Mouse (Mus musculus) heart, embryonic 13.5 days (tissue): ENCODE measurements at regions not wholly inside any gene's neighbourhood (a gene's known extent, or its start where the extent isn't known, plus 50 kb on each side); places are given as distances from the start of the nearest gene placed in this dataset.

Source experiments
- ATAC-seq: fragments of 200-750 bp; cut with Nextera tagmentation; 2 replicates; pipeline ENCODE4 v1.8.0; 2017; ENCODE audit warnings: moderate TSS enrichment; ENCODE audit not compliant: insufficient number of reproducible peaks, low FRiP score, low TSS enrichment; ENCODE audit errors: extremely low read depth
- H3K27ac ChIP-seq: fragments of 300-500 bp; sonication (generic); replicated peaks from 2 replicates; pipeline ENCODE4 v1.5.1; 2015; ENCODE audit warnings: moderate library complexity, mild to moderate bottlenecking, inconsistent platforms
- H3K27me3 ChIP-seq: fragments of 300-500 bp; sonication (generic); replicated peaks from 2 replicates; pipeline ENCODE4 v1.6.1; 2015; ENCODE audit warnings: mild to moderate bottlenecking, inconsistent platforms
- H3K36me3 ChIP-seq: fragments of 300-500 bp; sonication (generic); 2 replicates; pipeline ENCODE4 v1.6.1; 2015; ENCODE audit warnings: mild to moderate bottlenecking, inconsistent platforms
- H3K4me1 ChIP-seq: fragments of 300-500 bp; sonication (generic); 2 replicates; pipeline ENCODE4 v1.6.1; 2015; ENCODE audit warnings: inconsistent platforms
- H3K4me2 ChIP-seq: fragments of 300-500 bp; sonication (generic); 2 replicates; pipeline ENCODE4 v1.6.1; 2015; ENCODE audit warnings: inconsistent platforms, mild to moderate bottlenecking, moderate library complexity
- H3K4me3 ChIP-seq: fragments of 300-500 bp; sonication (generic); 2 replicates; pipeline ENCODE4 v1.5.1; 2015; ENCODE audit warnings: moderate library complexity, mild to moderate bottlenecking, inconsistent platforms
- H3K9ac ChIP-seq: fragments of 300-500 bp; sonication (generic); 2 replicates; pipeline ENCODE4 v1.6.1; 2015; ENCODE audit warnings: inconsistent platforms, mild to moderate bottlenecking, moderate library complexity
- H3K9me3 ChIP-seq: fragments of 300-500 bp; sonication (generic); 2 replicates; pipeline ENCODE4 v1.6.1; 2016; ENCODE audit warnings: inconsistent platforms
- WGBS: fragments of 180-500 bp; shearing (Covaris S2); methylation state at CpG from one replicate; pipeline ENCODE4 v1.1.7; 2015; ENCODE audit warnings: mixed read lengths; 5-methylcytosine and 5-hydroxymethylcytosine counted together

GRCm38 (mm10) chr3:149274987-149275386, 284.6 kb upstream of the Adgrl2 start:
- Histone ChIP-seq H3K4me2 (peak overlapping the region; percentile 54), H3K9ac (no peak overlapping the region), H3K4me3 (no peak overlapping the region), H3K27me3 (no peaks in the 10 kb centered on the region), H3K9me3 (no peaks in the 10 kb centered on the region), H3K4me1 (peaks cover 10% of the 10 kb centered on the region), H3K27ac (0 out of 2 replicates have a peak overlapping the region, but pooled peaks have one; percentile 5), H3K36me3 (no peaks in the 10 kb centered on the region)
- 76% methylated on average over 5 of the region's 5 CpGs for WGBS
- no peak for ATAC-seq

DNA sequence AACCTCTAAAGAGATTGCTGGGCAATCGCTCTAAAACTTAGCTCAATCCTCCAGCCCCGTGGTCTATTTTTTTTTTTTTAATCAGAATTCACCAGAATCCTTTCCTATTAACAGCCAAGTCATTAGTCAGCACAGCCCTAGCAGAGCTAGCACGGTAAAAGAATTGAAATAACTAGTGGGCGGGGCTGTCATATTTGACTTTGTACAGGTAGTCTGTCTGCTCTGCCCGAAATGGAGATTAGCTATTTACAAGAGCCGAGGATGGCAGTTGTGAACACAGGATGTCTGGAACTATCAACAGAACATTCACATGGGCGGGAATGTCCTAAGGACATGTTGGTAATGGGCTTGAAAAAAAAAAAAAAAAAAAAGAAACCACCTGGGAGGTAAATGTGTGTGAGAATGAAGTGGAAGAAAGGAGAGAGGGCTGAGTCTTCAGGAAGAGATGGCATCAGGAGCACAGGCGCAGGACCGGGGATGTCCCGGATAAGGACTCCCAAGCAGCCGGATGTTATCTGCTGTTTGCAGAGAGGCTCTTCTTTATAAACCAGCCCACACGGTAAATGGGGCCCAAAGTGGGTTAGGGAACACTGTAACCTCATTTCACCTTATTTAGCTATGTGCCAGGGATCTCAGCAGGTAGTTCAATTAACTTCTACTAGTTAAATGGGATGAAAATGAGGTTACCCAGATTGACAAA, 283.8 kb upstream of the Adgrl2 start:
- no peak overlapping the region for H3K9ac ChIP-seq
- no peak overlapping the region for H3K27ac ChIP-seq
- no peaks in the 10 kb centered on the region for H3K27me3 ChIP-seq
- H3K9me3 ChIP-seq, result no peaks in the 10 kb centered on the region
- peaks cover 10% of the 10 kb centered on the region for H3K4me1 ChIP-seq
- ATAC-seq, result no peak
- H3K4me2 ChIP-seq, result peak overlapping the region; percentile 54
- no peaks in the 10 kb centered on the region for H3K36me3 ChIP-seq
- H3K4me3 ChIP-seq, result no peak overlapping the region
- 33% methylated on average over 12 of the region's 12 CpGs for WGBS

- Histone ChIP-seq H3K4me2 (no peak overlapping the region), H3K4me3 (no peak overlapping the region), H3K9ac (no peak overlapping the region), H3K36me3 (no peaks in the 10 kb centered on the region), H3K4me1 (peaks cover 10% of the 10 kb centered on the region), H3K27ac (no peak overlapping the region), H3K9me3 (no peaks in the 10 kb centered on the region), H3K27me3 (no peaks in the 10 kb centered on the region)
- ATAC-seq, result no peak
These were observed 280.1 kb upstream of the Adgrl2 start for GRCm38 (mm10) chr3:149270459-149270858.

- Histone ChIP-seq H3K27me3 (no peaks in the 10 kb centered on the region), H3K9me3 (no peaks in the 10 kb centered on the region), H3K27ac (no peak overlapping the region), H3K4me3 (no peak overlapping the region), H3K4me1 (peaks cover 20% of the 10 kb centered on the region), H3K9ac (no peak overlapping the region), H3K4me2 (no peak overlapping the region), H3K36me3 (no peaks in the 10 kb centered on the region)
- WGBS, result 31% methylated on average over 3 of the region's 3 CpGs
- no peak for ATAC-seq
These were observed 272.1 kb upstream of the Adgrl2 start for GRCm38 (mm10) chr3:149262332-149262970.

GRCm38 (mm10) chr3:149261764-149262163, 271.4 kb upstream of the Adgrl2 start:
- no peak for ATAC-seq
- Histone ChIP-seq H3K27ac (no peak overlapping the region), H3K36me3 (no peaks in the 10 kb centered on the region), H3K4me3 (no peak overlapping the region), H3K4me1 (peaks cover 26% of the 10 kb centered on the region), H3K9ac (no peak overlapping the region), H3K9me3 (no peaks in the 10 kb centered on the region), H3K4me2 (no peak overlapping the region), H3K27me3 (no peaks in the 10 kb centered on the region)
- WGBS, result 90% methylated on average over 6 of the region's 6 CpGs

DNA sequence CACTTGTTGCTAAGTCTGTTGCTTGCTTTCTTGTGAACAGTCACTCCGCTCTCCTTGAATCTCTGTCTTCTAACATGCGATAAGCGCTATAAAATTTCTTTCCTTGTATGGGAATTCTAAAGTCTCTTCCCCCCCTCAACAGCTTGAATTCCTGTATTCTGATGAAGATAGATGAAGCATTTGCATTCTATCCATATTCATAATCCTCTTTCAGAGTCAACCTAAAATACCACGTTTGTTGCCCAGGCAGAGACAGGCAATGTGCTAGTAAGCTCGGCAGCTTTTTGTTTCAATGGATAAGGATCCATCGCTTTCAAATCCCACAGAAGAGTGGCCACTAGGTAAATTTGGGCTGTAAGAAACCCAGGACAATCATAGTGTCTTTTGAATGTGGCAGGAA, 268.5 kb upstream of the Adgrl2 start:
- WGBS, result 83% methylated on average over 6 of the region's 6 CpGs

DNA sequence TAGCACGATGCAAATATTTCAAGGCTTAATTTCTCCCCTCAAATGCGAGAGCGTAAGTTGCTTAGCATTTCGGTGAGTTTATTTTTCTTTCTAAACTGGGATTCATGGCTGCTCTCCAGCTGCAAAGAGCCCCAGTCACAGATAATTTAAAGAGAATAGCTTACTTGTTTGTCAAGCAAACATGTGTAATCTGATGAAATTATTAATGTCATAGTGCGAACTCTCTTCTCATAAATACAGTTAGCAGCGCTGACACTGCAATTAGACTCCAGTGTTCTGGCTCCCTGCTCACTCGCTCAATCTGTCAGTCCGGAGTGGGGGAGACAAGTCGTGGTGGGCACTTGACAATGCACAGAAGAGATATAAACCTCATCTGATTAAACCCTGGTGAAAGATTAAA, 266.5 kb upstream of the Adgrl2 start:
- Histone ChIP-seq H3K4me2 (peak overlapping the region; percentile 10; the same call in 1 of the 2 replicates), H3K9ac (no peak overlapping the region), H3K9me3 (no peaks in the 10 kb centered on the region), H3K27ac (no peak overlapping the region), H3K4me1 (peaks cover 15% of the 10 kb centered on the region), H3K36me3 (no peaks in the 10 kb centered on the region), H3K4me3 (no peak overlapping the region), H3K27me3 (no peaks in the 10 kb centered on the region)
- WGBS, result 50% methylated on average over 9 of the region's 9 CpGs
- ATAC-seq, result no peak

More for the DNA sequence above, 268.5 kb upstream of the Adgrl2 start:
- no peak overlapping the region for H3K9ac ChIP-seq
- no peaks in the 10 kb centered on the region for H3K27me3 ChIP-seq
- H3K36me3 ChIP-seq, result no peaks in the 10 kb centered on the region
- no peak overlapping the region for H3K4me3 ChIP-seq
- H3K27ac ChIP-seq, result no peak overlapping the region
- no peak overlapping the region for H3K4me2 ChIP-seq
- H3K4me1 ChIP-seq, result peaks cover 29% of the 10 kb centered on the region
- no peaks in the 10 kb centered on the region for H3K9me3 ChIP-seq
- ATAC-seq, result no peak

DNA sequence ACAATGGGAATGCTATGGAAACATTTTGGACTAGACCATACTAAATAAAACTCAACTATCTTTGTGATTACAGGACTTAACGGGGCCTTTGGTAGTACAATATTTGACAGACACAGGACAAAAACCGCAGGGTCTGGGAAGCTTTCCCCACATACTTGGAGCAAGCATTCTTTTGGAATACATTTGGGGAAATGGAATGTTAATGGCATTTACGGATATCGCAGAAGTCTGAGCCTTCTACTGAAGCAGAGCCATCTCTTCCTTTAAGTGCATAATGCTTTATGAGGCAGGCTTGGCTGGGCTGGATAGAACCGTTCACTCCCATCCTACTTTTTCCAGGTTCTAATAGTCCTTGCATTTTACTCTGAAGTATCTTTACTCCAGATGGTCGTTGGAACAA, 262.7 kb upstream of the Adgrl2 start:
- H3K4me1 ChIP-seq, result peaks cover 13% of the 10 kb centered on the region
- H3K27me3 ChIP-seq, result no peaks in the 10 kb centered on the region
- H3K4me2 ChIP-seq, result no peak overlapping the region
- H3K9me3 ChIP-seq, result no peaks in the 10 kb centered on the region
- no peak for ATAC-seq
- H3K9ac ChIP-seq, result no peak overlapping the region
- no peak overlapping the region for H3K27ac ChIP-seq
- H3K4me3 ChIP-seq, result no peak overlapping the region
- 66% methylated on average over 6 of the region's 6 CpGs for WGBS
- no peaks in the 10 kb centered on the region for H3K36me3 ChIP-seq

- Histone ChIP-seq H3K4me2 (no peak overlapping the region), H3K9me3 (no peaks in the 10 kb centered on the region), H3K9ac (no peak overlapping the region), H3K36me3 (no peaks in the 10 kb centered on the region), H3K27ac (no peak overlapping the region), H3K27me3 (no peaks in the 10 kb centered on the region), H3K4me1 (peaks cover 14% of the 10 kb centered on the region), H3K4me3 (no peak overlapping the region)
- 68% methylated on average over 6 of the region's 6 CpGs for WGBS
- no peak; the same call in 1 of the 2 replicates for ATAC-seq
These were observed 261.8 kb upstream of the Adgrl2 start for GRCm38 (mm10) chr3:149252144-149252543.

- Histone ChIP-seq H3K4me3 (no peak overlapping the region), H3K27ac (no peak overlapping the region), H3K9me3 (no peaks in the 10 kb centered on the region), H3K36me3 (no peaks in the 10 kb centered on the region), H3K4me2 (no peak overlapping the region), H3K27me3 (no peaks in the 10 kb centered on the region), H3K9ac (no peak overlapping the region), H3K4me1 (peaks cover 8% of the 10 kb centered on the region)
- WGBS, result 76% methylated on average over 6 of the region's 6 CpGs
- ATAC-seq, result no peak
These were observed 257.3 kb upstream of the Adgrl2 start for GRCm38 (mm10) chr3:149247626-149247987.

DNA sequence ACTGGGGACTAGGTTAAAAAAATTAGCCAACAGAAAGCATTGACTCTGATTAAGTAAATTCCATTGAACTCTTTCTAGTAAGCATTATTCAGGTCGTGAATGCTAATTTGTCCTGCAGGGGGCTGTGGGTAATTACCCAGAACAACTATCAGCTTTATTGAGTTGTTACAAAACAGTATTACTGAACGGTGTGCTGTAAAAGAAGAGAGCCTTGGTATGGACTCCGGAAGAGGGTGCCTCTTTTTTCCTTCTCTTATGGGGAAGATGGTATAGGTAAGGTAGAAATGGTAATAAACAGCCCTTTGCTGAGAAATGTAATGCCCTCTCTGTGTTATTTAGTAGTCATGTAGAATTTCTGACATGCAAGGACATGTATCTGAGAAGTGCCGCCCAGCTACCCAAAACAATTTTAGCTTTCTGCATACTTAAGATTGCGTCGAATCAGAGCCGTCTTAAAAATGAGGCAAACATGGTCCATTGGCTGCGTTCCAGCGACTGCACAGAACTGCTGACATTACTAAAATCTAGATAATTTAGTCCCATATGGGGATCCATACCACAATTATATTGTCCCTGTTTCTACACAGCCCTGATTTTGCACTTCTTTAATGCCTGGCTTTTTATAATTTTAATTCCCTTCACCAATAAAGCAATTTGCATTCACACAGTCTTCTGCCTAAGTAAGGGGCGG, 256.7 kb upstream of the Adgrl2 start:
- no peak overlapping the region for H3K4me3 ChIP-seq
- WGBS, result 62% methylated on average over 10 of the region's 10 CpGs
- H3K9me3 ChIP-seq, result no peaks in the 10 kb centered on the region
- H3K36me3 ChIP-seq, result no peaks in the 10 kb centered on the region
- H3K27me3 ChIP-seq, result no peaks in the 10 kb centered on the region
- no peak overlapping the region for H3K27ac ChIP-seq
- H3K4me1 ChIP-seq, result peaks cover 8% of the 10 kb centered on the region
- peak overlapping the region; percentile 18; the same call in 1 of the 2 replicates for H3K4me2 ChIP-seq
- no peak overlapping the region for H3K9ac ChIP-seq
- ATAC-seq, result no peak
